Mouse (Mus musculus) ES-Bruce4 (cell line): Measurements from ENCODE around the gene Fam186a.

ENCODE experiments used
- CTCF ChIP-seq: IDR thresholded peaks from one replicate; pipeline ENCODE4 v1.8.1; 2011; ENCODE audit warnings: low read depth, low read length
- POLR2A ChIP-seq: IDR thresholded peaks from one replicate; pipeline ENCODE4 v1.8.1; 2011; ENCODE audit warnings: low read length; ENCODE audit not compliant: insufficient read depth

- TF ChIP-seq POLR2A, result no peak
- TF ChIP-seq CTCF, result no peak
These were observed 75.5 kb downstream of the Fam186a start for GRCm38 (mm10) chr15:99891355-99891754.
